Mouse (Mus musculus) CH12F3 (cell line): ENCODE measurements around the gene Nfatc3.

Source experiments
- in situ Hi-C: fragments of 300-500 bp; cut with MboI; formaldehyde crosslinking; loops from 2 replicates; pipeline ENCODE4 v1.14.3; 2020; ENCODE audit warnings: low sequenced_read_pairs

Gene Nfatc3

GRCm38 (mm10) chr8:106123443-106123842 lies 64.8 kb downstream of the Nfatc3 start:
- in situ Hi-C loops, result no loop called here

GRCm38 (mm10) chr8:106126055-106126454 lies 67.4 kb downstream of the Nfatc3 start:
- in situ Hi-C loops, result no loop called here

GRCm38 (mm10) chr8:106127054-106127453 lies 68.4 kb downstream of the Nfatc3 start:
- in situ Hi-C loops, result no loop called here

GRCm38 (mm10) chr8:106127882-106128410 lies 69.3 kb downstream of the Nfatc3 start:
- in situ Hi-C loops, result no loop called here

- in situ Hi-C loops, result no loop called here
Observed at GRCm38 (mm10) chr8:106129232-106129930, 70.7 kb downstream of the Nfatc3 start.

GRCm38 (mm10) chr8:106129997-106130396 lies 71.4 kb downstream of the Nfatc3 start:
- in situ Hi-C loops, result no loop called here

- in situ Hi-C loops, result no loop called here
Observed at GRCm38 (mm10) chr8:106130505-106130904, 71.9 kb downstream of the Nfatc3 start.

GRCm38 (mm10) chr8:106131021-106131420 lies 72.4 kb downstream of the Nfatc3 start:
- in situ Hi-C loops, result no loop called here

GRCm38 (mm10) chr8:106131488-106132222 lies 73.0 kb downstream of the Nfatc3 start:
- in situ Hi-C loops, result no loop called here

GRCm38 (mm10) chr8:106132356-106132755 lies 73.7 kb downstream of the Nfatc3 start:
- in situ Hi-C loops, result no loop called here

GRCm38 (mm10) chr8:106133526-106133925 lies 74.9 kb downstream of the Nfatc3 start:
- in situ Hi-C loops, result no loop called here

- in situ Hi-C loops, result no loop called here
Observed at GRCm38 (mm10) chr8:106133946-106134345, 75.3 kb downstream of the Nfatc3 start.

GRCm38 (mm10) chr8:106134751-106135571 lies 76.3 kb downstream of the Nfatc3 start:
- in situ Hi-C loops, result no loop called here

GRCm38 (mm10) chr8:106135672-106136071 lies 77.0 kb downstream of the Nfatc3 start:
- in situ Hi-C loops, result no loop called here

GRCm38 (mm10) chr8:106136156-106137130 lies 77.8 kb downstream of the Nfatc3 start, which contains the start of gene Esrp2:
Gene Esrp2 (minus strand): TSS chr8:106136974.
- in situ Hi-C loops, result no loop called here

GRCm38 (mm10) chr8:106137218-106137905 lies 78.7 kb downstream of the Nfatc3 start:
- in situ Hi-C loops, result no loop called here

GRCm38 (mm10) chr8:106137906-106138477 lies 79.4 kb downstream of the Nfatc3 start:
- in situ Hi-C loops, result no loop called here

GRCm38 (mm10) chr8:106138616-106139015 lies 80.0 kb downstream of the Nfatc3 start:
- in situ Hi-C loops, result no loop called here

GRCm38 (mm10) chr8:106140191-106140590 lies 81.6 kb downstream of the Nfatc3 start:
- in situ Hi-C loops, result loop anchor here (10.0 kb wide), 1 partner anchor 265 kb away; no protein-coding TSS in a partner anchor
